ENCODE assay signal across 13 mouse cellular contexts in the genomic region with DNA sequence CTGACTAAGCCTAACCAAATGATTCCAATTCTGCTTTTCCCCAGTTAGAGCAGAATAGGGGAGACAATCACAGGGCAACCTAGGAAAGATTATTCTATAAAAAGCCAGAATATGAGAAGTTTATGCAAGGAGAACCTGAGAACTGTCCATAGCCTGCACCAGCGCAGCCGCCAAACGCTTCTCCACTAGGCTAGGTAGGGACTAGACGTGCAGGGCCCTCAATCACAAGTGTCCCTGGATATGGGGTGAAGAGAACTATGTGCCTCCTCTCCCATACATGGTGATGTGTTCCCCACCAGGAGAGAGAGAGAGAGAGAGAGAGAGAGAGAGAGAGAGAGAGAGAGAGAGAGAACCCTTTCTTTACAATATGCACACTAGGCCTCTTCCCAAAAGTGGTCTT. TPM values are rescaled to one million over a fixed set of nuclear protein-coding genes. Genes with fewer than 3 reads are reported as not detected.
DNase-seq lines count a peak whose midpoint lies in the region; ATAC-seq and TF ChIP-seq lines count a peak whose summit lies in the region.
"Had no signal": no experiment of that assay in that cellular context is flagged by ENCODE, and none has a peak within 500 bp of the region (broad histone marks: within the 10 kb centered on the region; RNA-seq: fewer than 3 reads in every experiment).

No protein-coding gene starts in this region.

- H3K27ac ChIP-seq in heart, embryonic 15.5 days: no peak overlapping the region
- H3K27ac ChIP-seq in midbrain, embryonic 14.5 days (replicated peaks; ENCODE audit: low read depth, low read length): no peak overlapping the region
- no peak overlapping the region for H3K27ac ChIP-seq in midbrain, embryonic 11.5 days (ENCODE audit: low read depth, low read length)
- H3K27ac ChIP-seq in liver, embryonic 11.5 days (ENCODE audit: low read depth, low read length): no peak overlapping the region
- no peak overlapping the region for H3K27ac ChIP-seq in layer of hippocampus, adult 2 months
- H3K27ac ChIP-seq: kidney, embryonic 15.5 days had no signal

- whole genome bisulfite sequencing in heart, embryonic 15.5 days: 83% methylated on average over 4 of the region's 4 CpGs
- 93% methylated on average over 4 of the region's 4 CpGs for WGBS in midbrain, embryonic 14.5 days
- 90% methylated on average over 4 of the region's 4 CpGs for WGBS in midbrain, embryonic 11.5 days
- 89% methylated on average over 4 of the region's 4 CpGs for WGBS in liver, embryonic 11.5 days

- peak overlapping the region; percentile 65; the same call in 1 of the 2 replicates for H3K4me3 ChIP-seq in heart, embryonic 15.5 days
- no peak overlapping the region; the same call in 1 of the 2 replicates for H3K4me3 ChIP-seq in midbrain, embryonic 14.5 days (replicated peaks; ENCODE audit: low read depth, low read length)
- H3K4me3 ChIP-seq in midbrain, embryonic 11.5 days (ENCODE audit: low read depth, low read length): no peak overlapping the region
- H3K4me3 ChIP-seq in liver, embryonic 11.5 days (ENCODE audit: low read depth, low read length): no peak overlapping the region
- H3K4me3 ChIP-seq in layer of hippocampus, adult 2 months: no peak overlapping the region

- peak; percentile 50 to 56 for DNase-seq in cerebellum, postnatal 25 days
- DNase-seq in cerebellum, adult 9-10 months: no peak
- DNase-seq in heart, adult 9 months (ENCODE audit: low spot score in 2 of 2): no peak
- DNase-seq in midbrain, embryonic 14.5 days: no peak
- no peak for DNase-seq in midbrain, embryonic 11.5 days (ENCODE audit: low spot score, missing footprints)
- no peak for DNase-seq in liver, embryonic 11.5 days (ENCODE audit: low spot score)
- DNase-seq in layer of hippocampus, adult 2 months (ENCODE audit: low spot score in 2 of 2): no peak
- DNase-seq: thymus, adult 18-20 months had no signal

- no peak overlapping the region for H3K9ac ChIP-seq in heart, embryonic 15.5 days
- H3K9ac ChIP-seq in midbrain, embryonic 14.5 days (replicated peaks; ENCODE audit: low read length): no peak overlapping the region
- H3K9ac ChIP-seq in midbrain, embryonic 11.5 days (ENCODE audit: low read length): no peak overlapping the region
- no peak overlapping the region for H3K9ac ChIP-seq in liver, embryonic 11.5 days (ENCODE audit: low read depth, low read length)
- H3K9ac ChIP-seq: kidney, embryonic 15.5 days had no signal

- H3K9me3 ChIP-seq in heart, embryonic 15.5 days (replicated peaks): no peaks in the 10 kb centered on the region
- no peaks in the 10 kb centered on the region for H3K9me3 ChIP-seq in midbrain, embryonic 14.5 days (ENCODE audit: control insufficient read depth, low read length)
- H3K9me3 ChIP-seq in midbrain, embryonic 11.5 days (ENCODE audit: control insufficient read depth, low read length): no peaks in the 10 kb centered on the region
- H3K9me3 ChIP-seq in liver, embryonic 11.5 days (ENCODE audit: control insufficient read depth, low read length): no peaks in the 10 kb centered on the region
- H3K9me3 ChIP-seq: G1E; kidney, embryonic 15.5 days had no signal

- H3K36me3 ChIP-seq in heart, embryonic 15.5 days: no peaks in the 10 kb centered on the region
- H3K36me3 ChIP-seq in midbrain, embryonic 14.5 days (ENCODE audit: control insufficient read depth, insufficient read depth, low read length): no peaks in the 10 kb centered on the region
- no peaks in the 10 kb centered on the region for H3K36me3 ChIP-seq in midbrain, embryonic 11.5 days (ENCODE audit: control insufficient read depth, insufficient read depth, low read length)
- no peaks in the 10 kb centered on the region for H3K36me3 ChIP-seq in liver, embryonic 11.5 days (ENCODE audit: control insufficient read depth, insufficient read depth, low read length)
- H3K36me3 ChIP-seq: G1E; kidney, embryonic 15.5 days had no signal

- H3K27me3 ChIP-seq in heart, embryonic 15.5 days: no peaks in the 10 kb centered on the region
- 0 out of 2 replicates have a peak, but pooled peaks cover 5% of the 10 kb centered on the region for H3K27me3 ChIP-seq in midbrain, embryonic 14.5 days (ENCODE audit: control insufficient read depth, insufficient read depth, low read length)
- H3K27me3 ChIP-seq in midbrain, embryonic 11.5 days (ENCODE audit: control insufficient read depth, insufficient read depth, low read length): peaks cover 14% of the 10 kb centered on the region
- H3K27me3 ChIP-seq in liver, embryonic 11.5 days (replicated peaks; ENCODE audit: control insufficient read depth, insufficient read depth, low read length): peaks cover 25% of the 10 kb centered on the region

- H3K4me1 ChIP-seq in heart, embryonic 15.5 days (replicated peaks): peaks cover 22% of the 10 kb centered on the region
- no peaks in the 10 kb centered on the region for H3K4me1 ChIP-seq in midbrain, embryonic 14.5 days (ENCODE audit: control insufficient read depth, insufficient read depth, low read length)
- no peaks in the 10 kb centered on the region; the same call in 1 of the 2 replicates for H3K4me1 ChIP-seq in midbrain, embryonic 11.5 days (ENCODE audit: control insufficient read depth, insufficient read depth, low read length)
- H3K4me1 ChIP-seq in liver, embryonic 11.5 days (replicated peaks; ENCODE audit: control insufficient read depth, insufficient read depth, low read length): peaks cover 5% of the 10 kb centered on the region

- TF ChIP-seq CTCF in layer of hippocampus, adult 2 months (conservative IDR thresholded peaks at IDR 0.05): no peak

- no peak for ATAC-seq in heart, embryonic 15.5 days (replicated peaks; ENCODE audit: insufficient number of reproducible peaks, insufficient read depth, low FRiP score, low read depth)
- no peak for ATAC-seq in midbrain, embryonic 14.5 days (ENCODE audit: low FRiP score, low TSS enrichment)
- no peak for ATAC-seq in midbrain, embryonic 11.5 days (ENCODE audit: low FRiP score)
- no peak for ATAC-seq in liver, embryonic 11.5 days (replicated peaks; ENCODE audit: low FRiP score)

- H3K4me2 ChIP-seq in heart, embryonic 15.5 days: peak overlapping the region; percentile 91
- H3K4me2 ChIP-seq in midbrain, embryonic 14.5 days (ENCODE audit: low read length): peak overlapping the region; percentile 75
- H3K4me2 ChIP-seq in midbrain, embryonic 11.5 days: no peak overlapping the region
- no peak overlapping the region for H3K4me2 ChIP-seq in liver, embryonic 11.5 days

RNA-seq across cellular contexts. Expression of a gene that starts 2.2 kb away (rescaled TPM):
- polyA plus RNA-seq in heart, embryonic 15.5 days (2015; fragmentation: Nextera tagmentation; extraction: Ambion mirVana): 9.4 and 9.9 TPM in 2 replicates
- polyA plus RNA-seq in midbrain, embryonic 14.5 days (2014; fragmentation: Nextera tagmentation; extraction: Ambion mirVana): 15.5 and 20.0 TPM in 2 replicates
- polyA plus RNA-seq in midbrain, embryonic 11.5 days (2014; fragmentation: Nextera tagmentation; extraction: Ambion mirVana): 0.77 and 1.9 TPM in 2 replicates
- polyA plus RNA-seq in liver, embryonic 11.5 days (2014; fragmentation: Nextera tagmentation; extraction: Ambion mirVana): 1.6 and 2.2 TPM in 2 replicates
- total RNA-seq in layer of hippocampus, adult 2 months (2021): 1 to 10 TPM; 8.3 to 9.7 TPM
- total RNA-seq: G1E; liver, adult 2 months; megakaryocyte, adult 5-6 weeks had no signal
- polyA plus RNA-seq: G1E had no signal

Comparison
In these comparisons a context has a peak if more than half of its experiments do, and no peak if none do; other contexts are left out.
1. DNase-seq: peak in cerebellum, postnatal 25 days (2 of 2); none in cerebellum, adult 9-10 months (single experiment), heart, adult 9 months (0 of 2), midbrain, embryonic 14.5 days (single experiment), midbrain, embryonic 11.5 days (single experiment), liver, embryonic 11.5 days (single experiment) and layer of hippocampus, adult 2 months (0 of 2).
2. H3K4me2 ChIP-seq: peak in heart, embryonic 15.5 days (single experiment) and midbrain, embryonic 14.5 days (single experiment); none in midbrain, embryonic 11.5 days (single experiment) and liver, embryonic 11.5 days (single experiment).